Mouse (Mus musculus): ENCODE measurements around the gene Gfod1. TPM values are rescaled to one million over a fixed set of nuclear protein-coding genes. Genes with fewer than 3 reads are reported as not detected.

Gfod1 gene
- total RNA-seq, 2 experiments from 2014 or later, result 94.6 to 99.3 TPM

DNA sequence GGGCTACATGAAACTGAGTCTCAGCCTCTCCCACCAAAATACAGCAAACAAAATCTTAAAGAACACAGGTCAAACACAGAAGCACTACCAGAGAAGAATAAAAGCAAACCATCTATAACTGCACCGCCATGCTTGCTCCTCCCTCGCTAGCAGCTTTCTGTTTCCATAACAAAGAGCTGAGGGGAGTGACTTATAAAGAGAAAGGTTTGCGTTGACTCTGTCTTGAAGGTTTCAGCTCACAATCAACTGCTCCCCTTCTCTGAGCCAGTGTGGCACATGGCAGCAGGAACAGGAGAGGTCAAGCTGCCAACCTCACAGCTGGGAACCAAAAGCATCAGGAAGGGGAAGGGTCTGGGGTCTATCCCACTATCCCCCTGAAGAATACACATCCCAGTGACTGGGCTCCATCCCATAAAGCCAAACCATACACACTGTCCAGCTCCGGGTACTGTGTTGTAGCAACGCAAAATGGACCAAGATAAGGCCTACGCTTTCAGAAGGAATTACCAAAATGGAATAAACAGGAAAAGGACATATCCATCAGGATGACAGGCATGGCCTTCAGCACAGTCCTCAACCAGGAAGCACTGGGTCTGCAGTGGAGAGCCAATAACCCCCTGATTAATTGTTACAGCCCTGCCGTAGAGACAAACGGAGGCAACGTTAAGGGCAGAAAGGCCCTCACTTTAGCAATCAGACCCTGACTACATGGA lies 87.8 kb downstream of the Gfod1 start:
- TF ChIP-seq CTCF (conservative IDR thresholded peaks at IDR 0.05), result no peak
- Histone ChIP-seq H3K27ac (peak overlapping the region; percentile 47), H3K4me3 (no peak overlapping the region)
- no peak for DNase-seq (ENCODE audit: low spot score in 2 of 2)

DNA sequence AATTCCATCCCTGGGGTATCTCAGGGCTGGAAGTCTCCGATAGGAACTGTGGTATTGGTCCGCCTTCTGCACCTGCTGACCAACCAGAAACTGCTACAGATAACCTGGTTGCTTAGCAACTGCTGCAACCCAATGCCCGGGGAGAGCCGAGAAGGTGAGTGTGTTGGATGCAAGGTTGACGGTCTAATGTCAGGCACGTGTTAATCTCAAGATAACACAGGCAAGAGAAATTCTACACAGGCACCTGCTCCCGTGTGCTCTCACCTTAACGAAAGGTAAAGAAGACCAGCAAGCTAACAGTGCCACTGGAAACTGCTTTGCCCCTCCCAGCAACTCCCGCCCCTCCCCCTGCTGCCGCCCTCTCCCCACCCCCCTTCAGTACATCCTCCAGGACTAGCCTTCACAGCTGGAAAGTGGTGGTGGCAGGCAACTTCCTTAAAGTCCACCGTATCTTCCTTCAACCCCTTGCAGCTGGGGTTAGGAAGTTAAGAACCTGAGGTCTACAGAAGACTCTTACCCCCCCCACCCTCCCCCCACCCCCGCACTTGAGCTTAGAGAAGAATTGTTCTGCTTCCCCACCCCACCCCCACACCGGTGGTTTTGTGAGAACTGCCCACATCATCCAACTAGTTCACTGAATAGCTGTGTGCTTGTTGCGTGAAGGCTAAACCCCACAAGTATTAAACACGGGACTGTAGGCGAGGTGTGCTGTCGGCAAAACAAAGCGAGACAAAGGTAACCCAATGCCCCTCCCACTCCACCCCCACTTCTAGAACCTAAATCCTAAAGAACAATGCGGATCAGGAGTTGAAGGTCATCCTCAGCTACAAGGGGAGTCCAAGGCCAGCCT lies 88.6 kb downstream of the Gfod1 start:
- TF ChIP-seq CTCF (conservative IDR thresholded peaks at IDR 0.05), result no peak
- Histone ChIP-seq H3K4me3 (no peak overlapping the region), H3K27ac (peak overlapping the region; percentile 29; the same call in 1 of the 2 replicates)
- no peak for DNase-seq (ENCODE audit: low spot score in 2 of 2)

DNA sequence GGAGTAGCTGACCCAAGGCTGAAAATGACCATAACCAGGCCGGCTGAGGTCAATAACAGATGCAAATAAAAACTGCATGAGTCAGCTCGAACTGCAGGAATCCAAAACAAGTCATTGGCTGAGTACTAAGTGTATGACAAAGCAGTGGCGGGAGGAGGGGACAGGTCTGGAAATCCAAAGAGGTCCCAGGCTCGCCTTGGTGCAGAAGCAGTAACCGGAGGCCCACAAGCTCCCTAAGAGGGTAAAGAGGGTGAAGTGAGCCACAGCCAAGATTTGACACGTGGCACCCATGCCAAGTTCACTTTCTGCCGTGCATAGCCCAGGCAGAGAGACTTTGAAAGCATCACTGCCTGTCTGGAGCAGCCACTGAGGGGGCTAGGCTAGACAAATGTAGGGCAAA lies 91.6 kb downstream of the Gfod1 start:
- no peak for DNase-seq (ENCODE audit: low spot score in 2 of 2)
- Histone ChIP-seq H3K27ac (peak overlapping the region; percentile 77), H3K4me3 (no peak overlapping the region)
- no peak for TF ChIP-seq CTCF (conservative IDR thresholded peaks at IDR 0.05)

DNA sequence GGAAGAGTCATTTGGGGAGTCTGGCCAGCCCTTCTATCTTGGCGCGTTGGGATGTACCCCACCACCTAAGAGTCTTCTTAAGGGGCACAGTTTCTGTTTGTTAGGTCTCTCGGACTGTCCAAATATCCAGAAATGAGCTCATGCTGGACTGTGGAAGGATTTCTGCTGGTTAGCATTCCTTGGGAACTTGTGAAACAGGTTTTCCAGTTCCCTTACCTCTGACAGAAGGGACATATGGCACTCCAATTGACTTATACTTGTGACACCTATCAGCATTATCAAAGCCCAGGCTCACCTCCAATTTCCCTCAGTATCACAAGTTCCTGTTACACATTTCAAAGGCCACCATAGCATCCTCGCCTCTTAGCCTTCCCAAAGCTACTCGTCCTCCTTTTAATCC lies 93.0 kb downstream of the Gfod1 start:
- no peak for TF ChIP-seq CTCF (conservative IDR thresholded peaks at IDR 0.05)
- no peak overlapping the region for H3K4me3 ChIP-seq

DNA sequence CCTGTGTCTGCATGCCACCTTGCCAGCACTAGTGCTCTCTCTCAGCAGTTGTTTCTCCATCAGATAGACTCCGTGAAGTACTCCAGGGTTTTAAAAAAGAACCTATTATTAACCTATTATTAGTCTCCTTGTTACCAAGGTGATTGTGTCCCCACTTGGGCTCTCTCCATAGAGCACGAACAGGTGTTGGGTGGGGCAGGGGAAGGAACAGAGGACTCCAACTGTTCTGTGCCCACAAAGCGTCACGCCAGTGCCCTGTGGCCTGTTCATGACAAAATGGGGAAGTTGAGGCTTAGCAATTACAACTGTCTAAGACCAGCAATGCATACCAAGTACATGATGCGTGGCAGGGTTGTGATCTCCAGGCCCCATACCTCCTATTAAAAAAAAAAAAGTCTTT lies 94.4 kb downstream of the Gfod1 start:
- H3K4me3 ChIP-seq, result no peak overlapping the region
- H3K27ac ChIP-seq, result peak overlapping the region; percentile 78
- no peak for DNase-seq (ENCODE audit: low spot score in 2 of 2)
- no peak for TF ChIP-seq CTCF (conservative IDR thresholded peaks at IDR 0.05)

More for the DNA sequence above, 93.0 kb downstream of the Gfod1 start:
- peak overlapping the region; percentile 77; the same call in 1 of the 2 replicates for H3K27ac ChIP-seq
- no peak for DNase-seq (ENCODE audit: low spot score in 2 of 2)

DNA sequence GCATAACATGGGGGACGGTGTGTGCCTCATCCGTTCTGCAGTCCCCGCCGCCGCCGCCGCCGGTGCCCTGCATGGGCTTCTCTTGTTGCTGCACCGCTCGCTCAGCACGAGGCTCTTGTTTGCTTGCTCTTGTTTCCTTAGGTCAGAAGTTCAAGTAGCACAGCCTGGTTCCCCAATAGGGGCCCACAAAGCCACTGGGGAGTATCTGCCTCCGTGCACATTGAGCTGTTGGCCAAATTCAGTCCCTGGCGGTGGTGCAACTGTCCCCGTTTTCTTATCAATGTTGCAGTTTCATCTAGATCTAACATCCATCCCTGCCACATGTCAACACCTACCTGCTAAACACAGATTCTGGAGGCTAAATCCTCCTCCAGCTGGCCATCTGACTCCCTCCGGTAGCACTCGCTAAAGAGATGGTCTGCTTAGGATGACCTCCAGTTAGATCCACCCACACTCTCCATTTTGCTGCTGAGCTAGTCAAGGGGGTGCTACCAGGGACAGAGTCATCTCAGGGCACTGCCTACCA lies 95.0 kb downstream of the Gfod1 start:
- TF ChIP-seq CTCF (conservative IDR thresholded peaks at IDR 0.05), result no peak
- no peak for DNase-seq (ENCODE audit: low spot score in 2 of 2)
- Histone ChIP-seq H3K4me3 (no peak overlapping the region), H3K27ac (peak overlapping the region; percentile 78)

DNA sequence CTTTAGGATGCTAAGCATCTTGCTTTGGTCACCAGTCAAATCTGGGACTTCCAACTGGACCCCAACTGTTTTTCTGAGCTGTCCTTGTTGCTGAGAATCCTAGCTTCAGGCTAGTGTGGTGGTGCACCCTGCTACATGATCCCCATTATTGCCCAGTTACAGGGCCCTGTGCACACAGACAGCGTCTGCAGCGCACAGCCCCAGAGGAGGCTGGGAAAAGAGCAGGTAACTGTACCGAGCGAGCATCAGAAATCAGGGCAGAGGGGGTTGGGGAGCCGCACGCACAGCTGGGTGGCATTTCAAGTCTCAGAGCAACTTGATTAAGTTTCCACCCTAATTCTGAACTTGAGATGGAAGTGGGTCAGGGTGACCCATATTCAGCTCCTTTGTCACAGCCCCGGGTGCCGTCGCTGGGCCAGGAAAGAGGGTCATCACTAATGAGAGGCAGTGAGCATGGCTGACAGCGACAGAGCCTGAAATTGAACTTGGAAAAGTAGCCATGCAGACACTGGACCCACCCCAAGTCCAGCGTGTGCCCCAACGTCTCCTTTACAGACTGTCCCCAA lies 97.8 kb downstream of the Gfod1 start:
- no peak for DNase-seq (ENCODE audit: low spot score in 2 of 2)
- Histone ChIP-seq H3K27ac (peak overlapping the region; percentile 74), H3K4me3 (no peak overlapping the region)
- no peak for TF ChIP-seq CTCF (conservative IDR thresholded peaks at IDR 0.05)

DNA sequence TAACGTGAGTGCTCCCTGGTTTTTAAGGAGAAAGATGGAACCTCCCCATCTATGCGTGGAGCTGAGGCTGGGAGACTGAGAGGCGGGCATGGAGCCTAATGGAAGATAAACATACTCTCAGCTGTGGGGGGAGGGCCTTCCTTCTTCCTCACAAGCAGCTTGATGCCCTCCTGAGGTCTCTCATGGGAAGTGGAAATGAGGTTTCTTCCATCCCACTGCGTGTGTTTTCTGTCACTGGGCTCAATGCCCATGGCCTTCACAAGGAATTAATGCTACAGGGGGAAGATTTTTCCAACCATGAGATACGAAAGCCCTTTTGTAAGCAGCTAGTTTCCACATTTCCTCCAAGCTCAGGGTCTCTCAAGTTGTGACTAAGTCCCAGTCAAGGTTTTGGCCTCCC lies 100.3 kb downstream of the Gfod1 start:
- TF ChIP-seq CTCF (conservative IDR thresholded peaks at IDR 0.05), result no peak
- Histone ChIP-seq H3K4me3 (no peak overlapping the region), H3K27ac (peak overlapping the region; percentile 73)
- DNase-seq (ENCODE audit: low spot score in 2 of 2), result no peak

DNA sequence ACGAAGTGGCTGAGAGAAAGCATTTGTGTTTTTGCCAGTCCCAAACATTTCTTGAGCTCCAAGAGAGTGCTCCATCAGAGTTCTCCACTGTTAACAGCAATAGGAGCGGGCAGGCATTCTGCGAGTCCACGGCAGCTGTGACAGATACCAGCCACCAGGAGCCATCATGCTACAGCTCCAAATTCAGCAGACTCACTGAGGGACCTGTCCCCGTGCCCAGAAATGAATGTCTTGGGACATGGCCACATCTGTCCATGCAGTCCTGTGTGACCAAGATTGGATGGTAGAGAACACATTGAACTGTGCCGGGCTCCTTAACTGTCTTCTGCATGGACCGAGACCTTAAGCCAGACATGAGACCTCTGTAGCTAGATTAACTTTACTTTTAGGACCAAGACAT lies 100.7 kb downstream of the Gfod1 start:
- no peak for DNase-seq (ENCODE audit: low spot score in 2 of 2)
- TF ChIP-seq CTCF (conservative IDR thresholded peaks at IDR 0.05), result peak; percentile 44; the same call in 1 of the 2 replicates
- Histone ChIP-seq H3K4me3 (no peak overlapping the region), H3K27ac (peak overlapping the region; percentile 73)

DNA sequence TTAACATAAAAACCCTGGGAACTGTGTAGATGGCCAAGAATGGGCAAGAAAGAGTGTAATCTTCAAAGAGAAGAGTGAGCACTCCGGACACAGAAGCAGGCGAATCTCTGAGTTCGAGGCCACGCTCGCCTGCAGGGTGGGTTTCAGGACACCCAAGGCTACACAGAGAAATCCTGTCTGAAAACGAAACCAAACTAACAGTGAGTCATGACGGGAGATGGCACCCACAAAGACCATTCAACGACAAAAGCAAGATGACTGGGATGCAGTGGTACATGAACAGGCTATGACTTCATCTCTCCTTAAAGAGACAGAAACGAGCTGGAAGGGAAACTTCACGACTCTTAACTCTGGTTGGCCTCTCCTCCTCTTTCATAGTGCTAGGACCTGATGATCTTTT lies 101.6 kb downstream of the Gfod1 start:
- TF ChIP-seq CTCF (conservative IDR thresholded peaks at IDR 0.05), result no peak
- no peak overlapping the region for H3K4me3 ChIP-seq
- no peak for DNase-seq (ENCODE audit: low spot score in 2 of 2)
- peak overlapping the region; percentile 73 for H3K27ac ChIP-seq

DNA sequence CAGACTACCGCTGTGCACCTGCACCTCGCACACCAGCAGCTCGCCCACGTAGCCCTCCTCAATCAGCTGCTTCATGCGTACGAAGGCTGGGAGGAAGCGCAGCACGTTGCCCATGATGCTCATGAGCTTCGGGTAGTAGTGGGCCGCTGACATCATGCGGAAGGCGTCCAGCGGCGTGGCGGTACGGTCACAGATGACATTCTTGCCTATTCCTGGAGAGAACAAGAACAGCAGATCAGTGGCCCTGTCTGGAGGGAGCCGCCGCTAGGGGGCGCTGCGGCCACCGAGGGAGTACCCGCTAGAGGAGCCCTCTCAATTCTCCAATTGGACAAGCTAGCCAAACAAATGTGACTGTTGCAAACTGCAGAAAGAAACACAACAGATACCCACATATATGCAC lies 102.9 kb downstream of the Gfod1 start:
- TF ChIP-seq CTCF (conservative IDR thresholded peaks at IDR 0.05), result peak; percentile 87
- no peak overlapping the region for H3K4me3 ChIP-seq
- peak in 1 of 2 experiments; percentile 69 for DNase-seq (ENCODE audit: low spot score in 2 of 2)
- H3K27ac ChIP-seq, result peak overlapping the region; percentile 73

DNA sequence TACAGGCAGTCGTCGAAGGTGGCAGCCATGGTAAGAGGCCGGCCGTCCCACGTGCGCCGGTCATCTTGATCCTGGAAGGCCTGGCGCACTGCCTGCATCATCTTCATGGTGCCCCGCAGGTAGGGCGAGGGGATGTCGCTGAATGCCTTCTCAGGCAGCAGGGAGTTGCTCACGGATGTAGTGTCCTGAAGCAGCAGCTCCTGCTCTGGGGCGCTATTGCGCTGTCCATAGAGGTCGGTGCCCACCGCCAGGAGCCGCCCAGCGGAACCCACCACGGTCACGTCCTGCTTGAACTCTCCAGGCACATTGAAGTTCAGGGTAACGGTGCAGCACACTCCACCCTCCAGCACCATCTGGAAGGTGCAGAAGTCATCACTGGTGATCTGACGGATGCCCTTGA lies 103.5 kb downstream of the Gfod1 start:
- DNase-seq (ENCODE audit: low spot score in 2 of 2), result no peak
- Histone ChIP-seq H3K4me3 (no peak overlapping the region), H3K27ac (peak overlapping the region; percentile 63)
- no peak for TF ChIP-seq CTCF (conservative IDR thresholded peaks at IDR 0.05)

DNA sequence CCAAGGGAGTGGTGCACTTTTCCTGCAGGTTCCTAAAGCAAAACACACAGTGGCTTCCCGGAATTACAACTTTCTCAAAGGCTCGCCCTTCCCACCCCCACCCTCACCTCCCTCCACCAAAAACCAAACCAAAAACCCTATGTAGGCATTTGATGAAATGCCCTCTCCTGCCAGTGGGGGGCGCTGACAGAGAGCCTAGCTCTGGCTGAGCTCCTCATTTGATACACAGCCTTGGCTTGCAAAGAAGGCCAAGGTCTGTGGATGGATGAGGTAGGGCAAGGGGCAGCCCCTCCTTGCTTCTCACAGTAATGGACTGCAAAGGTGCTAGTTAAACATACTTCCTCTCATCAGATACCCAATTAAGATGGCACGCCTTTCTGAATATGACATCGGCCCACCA lies 104.2 kb downstream of the Gfod1 start:
- Histone ChIP-seq H3K27ac (peak overlapping the region; percentile 63; the same call in 1 of the 2 replicates), H3K4me3 (no peak overlapping the region)
- TF ChIP-seq CTCF (conservative IDR thresholded peaks at IDR 0.05), result peak; percentile 78
- DNase-seq (ENCODE audit: low spot score in 2 of 2), result peak; percentile 32 to 64
